Mouse (Mus musculus): Measurements from ENCODE around the gene Vrk1.

- TF ChIP-seq CTCF (IDR thresholded peaks at IDR 0.05; ENCODE audit: control insufficient read depth, insufficient read depth, insufficient replicate concordance, low read depth, low read length), result no peak
- no peak for TF ChIP-seq POLR2A (IDR thresholded peaks at IDR 0.05; ENCODE audit: control insufficient read depth, low read depth, low read length)
Measured at GRCm38 (mm10) chr12:106032361-106032760, 22.3 kb downstream of the Vrk1 start.

All from testis, adult 2 months (tissue).